Mouse (Mus musculus) midbrain, embryonic 13.5 days (tissue): Measurements from ENCODE around the gene Sin3b. TPM values are rescaled to one million over a fixed set of nuclear protein-coding genes. Genes with fewer than 3 reads are reported as not detected.

Source experiments
- ATAC-seq: fragments of 200-750 bp; cut with Nextera tagmentation; 2 replicates; pipeline ENCODE4 v1.8.0; 2017; ENCODE audit warnings: mild to moderate bottlenecking, moderate TSS enrichment, moderate library complexity
- H3K27ac ChIP-seq: fragments of 300-500 bp; sonication (generic); 2 replicates; pipeline ENCODE4 v1.5.1; 2015; ENCODE audit warnings: inconsistent platforms, mild to moderate bottlenecking, moderate library complexity
- H3K27me3 ChIP-seq: fragments of 300-500 bp; sonication (generic); 2 replicates; pipeline ENCODE4 v1.6.1; 2015; ENCODE audit warnings: mild to moderate bottlenecking, inconsistent platforms
- H3K36me3 ChIP-seq: fragments of 300-500 bp; sonication (generic); 2 replicates; pipeline ENCODE4 v1.6.1; 2015; ENCODE audit warnings: mild to moderate bottlenecking, inconsistent platforms
- H3K4me1 ChIP-seq: fragments of 300-500 bp; sonication (generic); replicated peaks from 2 replicates; pipeline ENCODE4 v1.6.1; 2015; ENCODE audit warnings: inconsistent platforms
- H3K4me2 ChIP-seq: fragments of 300-500 bp; sonication (generic); replicated peaks from 2 replicates; pipeline ENCODE4 v1.6.1; 2015; ENCODE audit warnings: moderate library complexity, mild to moderate bottlenecking, inconsistent platforms
- H3K4me3 ChIP-seq: fragments of 300-500 bp; sonication (generic); replicated peaks from 2 replicates; pipeline ENCODE4 v1.5.1; 2015; ENCODE audit warnings: mild to moderate bottlenecking, inconsistent platforms
- H3K9ac ChIP-seq: fragments of 300-500 bp; sonication (generic); replicated peaks from 2 replicates; pipeline ENCODE4 v1.6.1; 2015; ENCODE audit warnings: mild to moderate bottlenecking, inconsistent platforms
- H3K9me3 ChIP-seq: fragments of 300-500 bp; sonication (generic); 2 replicates; pipeline ENCODE4 v1.6.1; 2016; ENCODE audit warnings: mild to moderate bottlenecking, inconsistent platforms
- WGBS: fragments of 180-500 bp; shearing (Covaris S2); methylation state at CpG from one replicate; pipeline ENCODE4 v1.1.7; 2015; 5-methylcytosine and 5-hydroxymethylcytosine counted together
- polyA plus RNA-seq: library from polyadenylated mRNA; unstranded; fragments of >200 nt; fragmentation: Nextera tagmentation; extraction: Ambion mirVana; gene quantifications from 2 replicates; pipeline ENCODE4 v1.2.1, GENCODE M21; 2015

Gene Sin3b
- polyA plus RNA-seq, 1 experiment from 2014 or later = 182 TPM

DNA sequence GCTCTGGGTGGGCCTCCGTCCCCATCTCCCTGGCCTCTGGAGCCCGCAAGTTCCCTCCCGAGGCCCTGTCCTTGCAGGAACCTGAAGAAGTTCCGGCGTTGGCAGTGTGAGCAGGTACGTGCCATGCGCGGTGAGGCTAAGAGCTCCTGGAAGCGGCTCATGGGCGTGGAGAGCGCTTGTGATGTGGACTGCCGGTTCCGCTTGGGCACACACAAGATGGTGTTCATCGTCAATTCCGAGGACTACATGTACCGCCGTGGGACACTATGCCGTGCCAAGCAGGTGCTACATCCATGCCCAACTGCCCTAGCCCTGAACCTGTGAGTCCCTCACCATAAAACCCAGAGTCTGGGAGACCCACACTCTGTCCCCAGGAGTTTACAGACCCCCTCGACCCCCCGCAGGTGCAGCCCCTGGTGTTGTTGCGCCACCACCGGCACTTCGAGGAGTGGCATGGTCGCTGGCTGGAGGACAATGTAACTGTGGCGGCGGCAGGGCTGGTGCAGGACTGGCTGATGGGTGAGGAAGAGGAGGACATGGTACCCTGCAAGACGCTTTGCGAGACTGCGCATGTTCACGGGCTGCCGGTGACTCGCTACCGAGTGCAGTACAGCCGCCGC is 33.8 kb downstream of the Sin3b start:
- H3K27ac ChIP-seq = no peak overlapping the region
- no peak overlapping the region for H3K9ac ChIP-seq
- H3K27me3 ChIP-seq = no peaks in the 10 kb centered on the region
- H3K36me3 ChIP-seq = peaks cover 80% of the 10 kb centered on the region
- H3K9me3 ChIP-seq = no peaks in the 10 kb centered on the region
- H3K4me1 ChIP-seq = no peaks in the 10 kb centered on the region
- no peak overlapping the region for H3K4me2 ChIP-seq
- 97% methylated on average over 35 of the region's 35 CpGs for WGBS
- H3K4me3 ChIP-seq = no peak overlapping the region
- ATAC-seq = no peak

DNA sequence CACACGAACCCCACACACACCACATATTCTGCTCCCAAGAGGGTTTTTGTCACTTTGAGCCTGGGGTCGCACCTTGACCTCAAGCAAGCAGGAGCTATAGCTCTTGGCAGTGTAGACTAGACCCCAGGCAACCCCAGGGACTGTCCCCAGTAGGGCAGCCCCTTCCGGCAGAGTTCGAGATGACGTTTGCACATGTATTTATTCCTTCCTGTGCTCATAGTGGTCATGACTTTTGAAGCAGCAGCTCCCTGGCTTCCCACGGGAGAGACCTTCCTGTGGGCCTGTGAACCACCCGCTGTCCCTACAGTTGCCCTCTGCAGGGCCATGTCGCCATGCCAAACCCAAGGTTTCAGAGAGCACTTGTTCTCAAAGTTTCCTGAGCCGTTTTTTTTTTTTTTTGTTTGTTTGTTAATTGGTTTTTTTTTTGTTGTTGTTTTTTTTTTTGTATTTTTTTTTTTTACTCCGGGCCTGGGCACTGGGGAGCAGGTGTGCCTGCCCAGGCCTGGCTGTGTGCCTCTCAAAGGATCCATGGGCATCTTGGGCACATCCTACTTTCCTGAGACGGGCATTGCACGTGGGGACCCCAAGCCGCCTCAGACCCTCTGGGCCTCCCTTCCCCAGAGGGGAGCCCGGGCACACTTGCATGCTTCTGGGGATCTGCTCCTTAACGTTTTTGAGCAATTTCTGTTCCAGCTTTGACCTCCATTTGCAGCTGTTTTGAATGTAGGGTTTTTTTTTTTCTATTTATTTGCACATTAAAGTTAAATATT is 34.5 kb downstream of the Sin3b start:
- Histone ChIP-seq H3K27ac (no peak overlapping the region), H3K4me3 (no peak overlapping the region), H3K4me1 (no peaks in the 10 kb centered on the region), H3K9ac (no peak overlapping the region), H3K27me3 (no peaks in the 10 kb centered on the region), H3K4me2 (no peak overlapping the region), H3K36me3 (peaks cover 72% of the 10 kb centered on the region), H3K9me3 (no peaks in the 10 kb centered on the region)
- no peak for ATAC-seq
- 94% methylated on average over 15 of the region's 15 CpGs for whole genome bisulfite sequencing

DNA sequence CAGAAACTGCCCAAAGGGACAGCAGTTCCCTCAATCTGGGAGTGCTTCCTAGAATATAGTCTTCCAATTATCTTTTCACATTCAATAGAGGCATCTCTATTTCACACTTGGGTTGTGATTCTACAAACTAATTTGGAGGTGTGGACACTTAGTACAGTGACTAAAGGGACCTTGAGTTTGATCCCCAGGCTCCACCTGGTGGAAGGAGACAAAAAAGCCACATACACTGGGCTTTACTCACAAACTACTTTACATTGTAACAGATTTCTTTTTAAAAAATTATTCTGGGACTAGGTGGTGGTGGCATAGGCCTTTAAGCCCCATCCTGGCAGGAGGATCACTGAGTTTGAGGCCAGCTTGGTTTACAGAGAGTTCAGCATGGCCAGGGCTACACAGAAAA is 35.2 kb downstream of the Sin3b start:
- no peak overlapping the region for H3K4me2 ChIP-seq
- H3K4me1 ChIP-seq = no peaks in the 10 kb centered on the region
- no peak overlapping the region for H3K9ac ChIP-seq
- H3K9me3 ChIP-seq = no peaks in the 10 kb centered on the region
- ATAC-seq = no peak
- H3K4me3 ChIP-seq = no peak overlapping the region
- H3K27me3 ChIP-seq = no peaks in the 10 kb centered on the region
- peaks cover 65% of the 10 kb centered on the region for H3K36me3 ChIP-seq
- no peak overlapping the region for H3K27ac ChIP-seq

- Histone ChIP-seq H3K9ac (no peak overlapping the region), H3K4me2 (no peak overlapping the region), H3K27me3 (peaks cover 11% of the 10 kb centered on the region; the same call in 1 of the 2 replicates), H3K4me1 (no peaks in the 10 kb centered on the region), H3K9me3 (no peaks in the 10 kb centered on the region), H3K4me3 (no peak overlapping the region), H3K36me3 (peaks cover 51% of the 10 kb centered on the region), H3K27ac (no peak overlapping the region)
- WGBS = 90% methylated on average over 3 of the region's 3 CpGs
- ATAC-seq = no peak
Observed at GRCm38 (mm10) chr8:72760216-72760615, 37.1 kb downstream of the Sin3b start.

GRCm38 (mm10) chr8:72761322-72762051 is 38.4 kb downstream of the Sin3b start, which contains the start of gene F2rl3:
TSS of gene F2rl3 (plus strand) at chr8:72761880.
- peaks cover 38% of the 10 kb centered on the region for H3K36me3 ChIP-seq
- no peak within 1 kb of the TSS for H3K9ac ChIP-seq
- ATAC-seq = no peak
- no peaks in the 10 kb centered on the region for H3K4me1 ChIP-seq
- no peaks in the 10 kb centered on the region for H3K9me3 ChIP-seq
- H3K27ac ChIP-seq = no peak within 1 kb of the TSS
- peaks cover 17% of the 10 kb centered on the region; the same call in 1 of the 2 replicates for H3K27me3 ChIP-seq
- H3K4me2 ChIP-seq = no peak within 1 kb of the TSS
- no peak within 1 kb of the TSS for H3K4me3 ChIP-seq
- 88% methylated on average over 7 of the region's 7 CpGs for WGBS

DNA sequence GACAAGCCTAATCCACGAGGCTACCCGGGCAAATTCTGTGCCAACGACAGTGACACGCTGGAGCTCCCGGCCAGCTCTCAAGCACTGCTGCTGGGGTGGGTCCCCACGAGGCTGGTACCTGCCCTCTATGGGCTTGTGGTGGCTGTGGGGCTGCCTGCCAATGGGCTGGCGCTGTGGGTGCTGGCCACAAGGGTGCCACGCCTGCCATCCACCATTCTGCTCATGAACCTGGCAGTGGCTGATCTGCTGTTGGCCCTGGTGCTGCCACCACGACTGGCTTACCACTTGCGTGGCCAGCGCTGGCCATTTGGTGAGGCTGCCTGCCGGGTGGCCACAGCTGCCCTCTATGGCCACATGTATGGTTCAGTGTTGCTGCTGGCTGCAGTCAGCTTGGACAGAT is 39.2 kb downstream of the Sin3b start:
- Histone ChIP-seq H3K4me1 (0 out of 2 replicates have a peak, but pooled peaks cover 7% of the 10 kb centered on the region), H3K36me3 (peaks cover 30% of the 10 kb centered on the region), H3K4me3 (no peak overlapping the region), H3K9me3 (no peaks in the 10 kb centered on the region), H3K27me3 (peaks cover 17% of the 10 kb centered on the region; the same call in 1 of the 2 replicates), H3K27ac (no peak overlapping the region), H3K4me2 (no peak overlapping the region), H3K9ac (no peak overlapping the region)
- 90% methylated on average over 12 of the region's 12 CpGs for WGBS
- ATAC-seq = no peak

DNA sequence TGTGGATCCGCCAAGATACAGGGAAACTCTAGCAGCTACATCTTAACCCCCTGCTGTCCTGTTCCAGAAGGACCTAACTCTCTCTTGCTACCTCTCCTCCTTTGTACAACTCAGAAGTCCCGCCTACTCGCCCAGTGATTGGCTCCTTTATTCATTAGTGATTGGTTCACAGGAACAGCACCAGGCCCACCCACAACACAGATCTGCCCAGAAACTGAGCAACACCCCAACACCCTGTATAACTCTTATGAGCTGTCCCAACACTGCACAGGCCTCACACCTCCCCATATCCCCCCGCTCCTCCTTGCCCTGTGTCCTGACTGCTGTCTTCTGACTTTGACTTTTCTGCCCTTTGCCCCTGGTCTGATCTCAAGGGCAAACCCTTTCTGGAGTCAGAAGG is 42.6 kb downstream of the Sin3b start:
- Histone ChIP-seq H3K27me3 (peaks cover 20% of the 10 kb centered on the region; the same call in 1 of the 2 replicates), H3K36me3 (no peaks in the 10 kb centered on the region), H3K27ac (no peak overlapping the region), H3K4me1 (0 out of 2 replicates have a peak, but pooled peaks cover 7% of the 10 kb centered on the region), H3K9ac (no peak overlapping the region), H3K4me3 (no peak overlapping the region), H3K9me3 (no peaks in the 10 kb centered on the region), H3K4me2 (no peak overlapping the region)
- no peak for ATAC-seq
- 64% methylated on average over 4 of the region's 4 CpGs for WGBS

DNA sequence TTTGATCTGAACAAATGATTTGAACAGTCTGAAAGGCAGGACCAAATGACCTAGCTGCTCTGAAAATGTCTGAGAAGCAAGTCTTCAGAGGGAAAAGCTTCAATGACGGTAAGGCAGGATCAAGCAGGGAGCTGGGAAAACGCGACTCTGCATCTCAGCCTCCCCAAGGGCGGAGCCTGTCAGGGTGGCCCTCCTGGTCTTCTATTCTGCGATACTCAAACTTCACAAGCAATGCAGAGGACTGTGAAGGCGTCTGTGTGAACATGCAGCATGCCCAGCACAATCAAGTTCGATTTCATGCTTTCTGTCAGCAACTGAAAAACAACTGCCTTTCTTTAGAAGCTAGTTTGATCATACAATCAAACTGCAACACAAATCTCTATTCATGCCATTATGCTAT is 43.7 kb downstream of the Sin3b start:
- no peak overlapping the region for H3K27ac ChIP-seq
- ATAC-seq = peak; percentile 73
- no peak overlapping the region for H3K9ac ChIP-seq
- H3K4me3 ChIP-seq = no peak overlapping the region
- H3K27me3 ChIP-seq = peaks cover 20% of the 10 kb centered on the region; the same call in 1 of the 2 replicates
- H3K4me2 ChIP-seq = no peak overlapping the region
- 0 out of 2 replicates have a peak, but pooled peaks cover 7% of the 10 kb centered on the region for H3K4me1 ChIP-seq
- 27% methylated on average over 7 of the region's 7 CpGs for WGBS
- no peaks in the 10 kb centered on the region for H3K36me3 ChIP-seq
- no peaks in the 10 kb centered on the region for H3K9me3 ChIP-seq

DNA sequence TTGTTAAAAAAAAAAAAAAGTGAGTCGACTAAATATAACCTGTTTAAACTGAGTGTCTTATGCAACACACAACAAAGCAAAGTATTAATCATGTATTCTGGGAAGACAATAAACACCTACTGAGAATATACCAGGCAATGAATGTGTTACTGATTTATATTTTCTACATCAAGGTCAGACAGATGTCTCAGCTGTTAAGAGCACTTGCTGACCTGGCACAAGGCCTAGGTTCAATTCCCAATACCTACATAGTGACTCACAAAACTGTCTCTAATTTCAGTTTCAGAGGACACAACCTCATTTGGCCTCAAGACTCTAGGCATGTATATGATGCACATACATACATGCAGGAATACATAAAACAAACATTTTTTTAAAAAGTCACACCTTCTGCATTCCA is 54.7 kb downstream of the Sin3b start:
- 81% methylated on average over 1 of the region's 1 CpGs for WGBS
- Histone ChIP-seq H3K4me1 (no peaks in the 10 kb centered on the region), H3K36me3 (no peaks in the 10 kb centered on the region), H3K27me3 (no peaks in the 10 kb centered on the region), H3K27ac (no peak overlapping the region), H3K9me3 (no peaks in the 10 kb centered on the region), H3K9ac (no peak overlapping the region), H3K4me3 (no peak overlapping the region), H3K4me2 (no peak overlapping the region)
- no peak for ATAC-seq

DNA sequence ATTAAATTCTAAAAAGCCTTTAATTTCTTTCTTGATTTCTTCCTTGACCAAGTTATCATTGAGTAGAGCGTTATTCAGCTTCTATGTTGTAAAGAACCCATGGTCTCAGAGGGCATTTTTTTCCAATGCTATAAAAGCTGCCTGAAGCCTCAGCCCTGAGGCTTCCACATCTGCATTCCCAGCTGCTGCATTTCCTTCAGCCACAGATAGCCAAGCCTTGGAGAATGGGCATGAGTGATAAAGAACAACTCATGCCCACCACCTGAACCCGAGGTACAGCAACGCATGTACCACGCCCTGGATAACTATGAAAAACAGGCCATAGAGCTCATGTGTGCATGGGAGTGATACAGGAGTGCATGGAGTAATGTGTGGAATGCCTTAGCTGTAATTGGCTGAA is 57.6 kb downstream of the Sin3b start:
- H3K4me3 ChIP-seq = no peak overlapping the region
- H3K4me2 ChIP-seq = no peak overlapping the region
- H3K27me3 ChIP-seq = no peaks in the 10 kb centered on the region
- H3K4me1 ChIP-seq = no peaks in the 10 kb centered on the region
- H3K9me3 ChIP-seq = no peaks in the 10 kb centered on the region
- no peak overlapping the region for H3K27ac ChIP-seq
- no peak overlapping the region for H3K9ac ChIP-seq
- H3K36me3 ChIP-seq = no peaks in the 10 kb centered on the region
- 98% methylated on average over 4 of the region's 4 CpGs for WGBS
- no peak for ATAC-seq

- no peak overlapping the region for H3K9ac ChIP-seq
- WGBS = 83% methylated on average over 2 of the region's 2 CpGs
- no peak overlapping the region for H3K4me3 ChIP-seq
- no peaks in the 10 kb centered on the region for H3K4me1 ChIP-seq
- no peaks in the 10 kb centered on the region for H3K9me3 ChIP-seq
- no peak overlapping the region for H3K27ac ChIP-seq
- no peaks in the 10 kb centered on the region for H3K27me3 ChIP-seq
- no peak overlapping the region for H3K4me2 ChIP-seq
- no peak for ATAC-seq
- no peaks in the 10 kb centered on the region for H3K36me3 ChIP-seq
Observed at GRCm38 (mm10) chr8:72801583-72801982, 78.5 kb downstream of the Sin3b start.
